Mouse (Mus musculus): ENCODE results near the gene P3h1. TPM values are rescaled to one million over a fixed set of nuclear protein-coding genes. Genes with fewer than 3 reads are reported as not detected.

The P3h1 gene
- polyA plus RNA-seq, 1 experiment from 2014 or later = 12.1 TPM

DNA sequence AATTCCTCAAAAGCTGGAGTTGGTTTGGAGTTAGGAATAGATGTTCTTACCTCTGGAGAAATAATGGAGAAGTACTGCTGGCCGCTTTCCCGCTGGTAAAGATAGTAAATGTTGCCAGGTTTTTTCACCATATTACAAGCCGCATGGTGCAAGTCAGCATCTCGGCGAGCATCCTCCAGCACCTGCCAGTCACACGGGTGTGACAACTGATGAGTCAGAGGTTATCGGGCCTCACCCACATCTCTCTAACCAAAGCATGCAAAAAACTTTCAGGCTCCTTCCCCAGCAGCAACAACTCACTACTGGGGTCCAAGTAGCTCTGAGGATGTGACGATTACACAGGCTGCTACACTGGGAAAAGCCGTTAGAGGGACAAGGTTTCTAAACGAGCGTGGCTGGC is 6.0 kb upstream of the P3h1 start:
- Histone ChIP-seq H3K27me3 (ENCODE audit: insufficient read depth, low read length) (no peaks in the 10 kb centered on the region), H3K4me3 (ENCODE audit: low read depth, low read length) (no peak overlapping the region), H3K27ac (ENCODE audit: low read depth) (no peak overlapping the region), H3K4me1 (ENCODE audit: insufficient read depth) (peaks cover 6% of the 10 kb centered on the region), H3K9ac (replicated peaks) (no peak overlapping the region), H3K36me3 (replicated peaks; ENCODE audit: insufficient read depth, low read length) (peaks cover 20% of the 10 kb centered on the region; the same call in 1 of the 2 replicates), H3K9me3 (ENCODE audit: low read length) (no peaks in the 10 kb centered on the region), H3K4me2 (ENCODE audit: low read depth, low read length) (no peak overlapping the region)
- 89% methylated on average over 11 of the region's 11 CpGs for WGBS (ENCODE audit: insufficient replicate concordance)
- DNase-seq (no peak), ATAC-seq (no peak)
- TF ChIP-seq EP300 (IDR thresholded peaks at IDR 0.05; ENCODE audit: low read depth) = no peak
- no peak for TF ChIP-seq CTCF (IDR thresholded peaks at IDR 0.05; ENCODE audit: low read depth)

DNA sequence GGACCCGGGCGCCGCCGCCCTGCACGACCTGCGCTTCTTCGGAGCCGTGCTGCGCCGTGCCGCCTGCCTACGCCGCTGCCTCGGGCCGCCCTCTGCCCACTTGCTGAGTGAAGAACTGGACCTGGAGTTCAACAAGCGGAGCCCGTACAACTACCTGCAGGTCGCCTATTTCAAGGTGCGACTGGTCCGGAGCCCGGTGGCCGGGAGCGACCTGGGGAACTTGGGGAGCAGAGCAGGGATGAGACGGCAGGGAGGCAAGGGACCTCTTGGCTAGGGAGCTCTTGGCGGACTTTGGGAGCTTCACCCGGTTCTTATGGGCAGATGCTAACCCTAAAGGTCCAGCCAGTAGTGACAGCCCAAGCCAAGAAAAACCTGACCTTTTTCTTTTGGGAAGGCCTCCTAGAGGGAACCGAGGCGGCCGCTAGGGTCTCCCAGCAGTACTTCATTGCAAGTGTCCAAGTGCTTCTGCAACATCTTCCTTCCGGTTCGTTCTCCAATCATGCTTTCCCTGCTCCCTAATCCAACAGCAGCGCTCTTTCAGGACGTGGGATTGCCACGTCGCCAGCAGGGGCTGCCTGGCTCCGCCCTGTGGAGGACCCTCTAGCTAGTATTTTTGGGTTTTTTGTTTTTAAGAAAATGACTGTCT is 664 bp downstream of the P3h1 start:
- DNase-seq (peak; percentile 57), ATAC-seq (peak; percentile 42)
- peak overlapping the region; percentile 97 for H3K4me2 ChIP-seq (ENCODE audit: low read depth, low read length)
- peak overlapping the region; percentile 42 for H3K27ac ChIP-seq (ENCODE audit: low read depth)
- peak overlapping the region; percentile 87 for H3K4me3 ChIP-seq (ENCODE audit: low read depth, low read length)
- H3K36me3 ChIP-seq (replicated peaks; ENCODE audit: insufficient read depth, low read length) = 0 out of 2 replicates have a peak, but pooled peaks cover 3% of the 10 kb centered on the region
- WGBS (ENCODE audit: insufficient replicate concordance) = under 1% methylated on average over 35 of the region's 36 CpGs
- peaks cover 11% of the 10 kb centered on the region for H3K4me1 ChIP-seq (ENCODE audit: insufficient read depth)
- H3K9me3 ChIP-seq (ENCODE audit: low read length) = no peaks in the 10 kb centered on the region
- peak overlapping the region; percentile 76 for H3K9ac ChIP-seq (replicated peaks)
- TF ChIP-seq CTCF (IDR thresholded peaks at IDR 0.05; ENCODE audit: low read depth) = peak; percentile 31; the same call in 1 of the 2 replicates
- no peak for TF ChIP-seq EP300 (IDR thresholded peaks at IDR 0.05; ENCODE audit: low read depth)
- no peaks in the 10 kb centered on the region for H3K27me3 ChIP-seq (ENCODE audit: insufficient read depth, low read length)

DNA sequence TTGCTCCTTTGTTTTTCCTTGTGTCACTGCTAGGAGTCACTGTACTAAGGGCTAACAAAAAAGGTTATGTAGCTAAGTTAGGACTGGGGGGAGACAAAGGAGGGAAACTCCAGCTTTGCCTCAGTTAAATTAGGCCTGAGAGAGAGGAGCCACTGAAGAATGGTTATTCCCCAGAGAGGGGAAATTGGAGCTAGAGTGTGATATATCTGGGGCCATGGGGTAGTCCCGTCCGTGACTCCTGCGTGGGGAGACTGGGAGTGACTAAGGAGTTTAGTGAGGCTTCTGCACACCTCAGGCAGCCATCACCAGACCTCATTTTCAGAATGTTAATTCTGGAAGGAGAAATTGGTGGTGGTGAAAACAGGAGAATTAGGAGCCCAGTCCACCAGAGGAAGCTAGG is 1.6 kb downstream of the P3h1 start:
- peak overlapping the region; percentile 97; the same call in 1 of the 2 replicates for H3K4me2 ChIP-seq (ENCODE audit: low read depth, low read length)
- no peak for ATAC-seq
- no peaks in the 10 kb centered on the region for H3K9me3 ChIP-seq (ENCODE audit: low read length)
- H3K27ac ChIP-seq (ENCODE audit: low read depth) = no peak overlapping the region
- TF ChIP-seq EP300 (IDR thresholded peaks at IDR 0.05; ENCODE audit: low read depth) = no peak
- TF ChIP-seq CTCF (IDR thresholded peaks at IDR 0.05; ENCODE audit: low read depth) = no peak
- peak overlapping the region; percentile 76 for H3K9ac ChIP-seq (replicated peaks)
- H3K27me3 ChIP-seq (ENCODE audit: insufficient read depth, low read length) = no peaks in the 10 kb centered on the region
- peaks cover 11% of the 10 kb centered on the region for H3K4me1 ChIP-seq (ENCODE audit: insufficient read depth)
- no peak for DNase-seq
- 0 out of 2 replicates have a peak, but pooled peaks cover 3% of the 10 kb centered on the region for H3K36me3 ChIP-seq (replicated peaks; ENCODE audit: insufficient read depth, low read length)
- 70% methylated on average over 3 of the region's 3 CpGs for WGBS (ENCODE audit: insufficient replicate concordance)
- H3K4me3 ChIP-seq (ENCODE audit: low read depth, low read length) = peak overlapping the region; percentile 87; the same call in 1 of the 2 replicates

DNA sequence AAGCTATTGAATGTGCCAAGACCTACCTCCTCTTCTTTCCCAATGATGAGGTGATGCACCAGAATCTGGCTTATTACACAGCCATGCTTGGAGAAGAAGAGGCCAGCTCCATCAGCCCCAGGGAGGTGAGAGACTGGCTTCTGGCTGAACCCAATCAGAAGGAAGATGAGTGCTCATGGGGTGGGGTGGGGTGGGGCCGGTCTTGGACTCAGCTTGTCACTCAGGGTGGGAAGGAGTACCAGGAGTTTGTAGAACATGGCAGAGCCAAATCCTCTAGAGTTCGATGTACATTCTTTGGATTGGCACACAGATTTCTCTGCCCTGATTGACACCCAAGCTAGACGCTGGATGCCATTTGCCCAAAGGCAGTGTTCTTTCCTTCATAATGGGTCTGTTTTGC is 5.9 kb downstream of the P3h1 start:
- H3K27ac ChIP-seq (ENCODE audit: low read depth) = no peak overlapping the region
- no peak for TF ChIP-seq CTCF (IDR thresholded peaks at IDR 0.05; ENCODE audit: low read depth)
- TF ChIP-seq EP300 (IDR thresholded peaks at IDR 0.05; ENCODE audit: low read depth) = no peak
- peaks cover 7% of the 10 kb centered on the region for H3K4me1 ChIP-seq (ENCODE audit: insufficient read depth)
- no peak overlapping the region for H3K9ac ChIP-seq (replicated peaks)
- peak overlapping the region; percentile 51 for H3K4me2 ChIP-seq (ENCODE audit: low read depth, low read length)
- no peaks in the 10 kb centered on the region for H3K27me3 ChIP-seq (ENCODE audit: insufficient read depth, low read length)
- no peak overlapping the region for H3K4me3 ChIP-seq (ENCODE audit: low read depth, low read length)
- 0 out of 2 replicates have a peak, but pooled peaks cover 3% of the 10 kb centered on the region for H3K36me3 ChIP-seq (replicated peaks; ENCODE audit: insufficient read depth, low read length)
- DNase-seq (no peak), ATAC-seq (0 out of 2 replicates have a peak, but pooled peaks have one; percentile 40)
- H3K9me3 ChIP-seq (ENCODE audit: low read length) = no peaks in the 10 kb centered on the region
- 51% methylated on average over 3 of the region's 3 CpGs for WGBS (ENCODE audit: insufficient replicate concordance)

DNA sequence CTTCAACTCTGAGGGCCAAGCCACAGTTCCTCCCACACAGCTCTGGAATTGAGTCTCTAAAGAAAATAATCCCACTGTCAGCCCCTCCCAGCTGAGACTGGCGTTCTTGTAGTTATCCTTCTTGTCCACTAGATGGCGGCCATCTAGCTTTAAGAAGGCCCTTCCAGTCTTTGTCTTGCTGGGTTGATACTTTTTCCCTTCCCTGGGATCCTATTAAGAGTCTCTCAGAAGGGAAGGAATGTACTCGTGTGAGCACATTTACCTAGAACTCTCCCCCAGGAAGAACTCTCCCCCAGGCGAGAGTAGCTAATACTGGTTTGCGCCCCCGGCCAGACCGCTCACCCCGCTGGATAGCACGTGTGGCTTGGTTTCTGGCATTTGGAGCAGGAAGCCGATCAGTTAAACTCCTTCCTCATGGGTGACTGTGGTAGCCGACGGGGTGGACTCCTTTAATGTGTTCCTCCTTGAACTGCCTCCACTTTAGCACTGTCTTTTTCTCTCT is 6.5 kb downstream of the P3h1 start:
- H3K4me1 ChIP-seq (ENCODE audit: insufficient read depth) = peaks cover 4% of the 10 kb centered on the region
- no peak overlapping the region for H3K27ac ChIP-seq (ENCODE audit: low read depth)
- H3K27me3 ChIP-seq (ENCODE audit: insufficient read depth, low read length) = no peaks in the 10 kb centered on the region
- no peak overlapping the region for H3K9ac ChIP-seq (replicated peaks)
- peak; percentile 69 for ATAC-seq
- H3K4me3 ChIP-seq (ENCODE audit: low read depth, low read length) = no peak overlapping the region
- 25% methylated on average over 12 of the region's 12 CpGs for WGBS (ENCODE audit: insufficient replicate concordance)
- no peaks in the 10 kb centered on the region for H3K9me3 ChIP-seq (ENCODE audit: low read length)
- TF ChIP-seq CTCF (IDR thresholded peaks at IDR 0.05; ENCODE audit: low read depth) (peak; percentile 90), EP300 (IDR thresholded peaks at IDR 0.05; ENCODE audit: low read depth) (no peak)
- peaks cover 3% of the 10 kb centered on the region; the same call in 1 of the 2 replicates for H3K36me3 ChIP-seq (replicated peaks; ENCODE audit: insufficient read depth, low read length)
- peak overlapping the region; percentile 51 for H3K4me2 ChIP-seq (ENCODE audit: low read depth, low read length)
- DNase-seq = peak; percentile 36

DNA sequence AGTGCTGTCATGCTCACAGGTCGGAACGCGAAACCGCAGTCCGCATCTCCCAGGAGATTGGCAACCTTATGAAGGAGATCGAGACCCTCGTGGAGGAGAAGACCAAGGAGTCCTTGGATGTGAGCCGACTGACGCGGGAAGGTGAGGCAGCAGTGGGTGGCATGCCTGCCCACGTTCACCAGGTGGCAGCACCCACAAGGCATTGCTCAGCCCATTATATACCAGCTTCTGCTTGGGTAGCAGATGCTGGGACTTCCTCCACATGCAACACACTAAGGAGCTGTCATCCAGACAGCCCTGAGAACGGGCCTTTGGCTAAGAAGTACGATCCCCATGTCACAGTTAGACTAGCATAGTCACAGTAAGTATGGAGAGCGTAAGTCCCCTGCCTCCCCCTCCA is 8.9 kb downstream of the P3h1 start:
- TF ChIP-seq EP300 (IDR thresholded peaks at IDR 0.05; ENCODE audit: low read depth) (no peak), CTCF (IDR thresholded peaks at IDR 0.05; ENCODE audit: low read depth) (peak; percentile 61)

More for the DNA sequence above, 8.9 kb downstream of the P3h1 start:
- ATAC-seq (no peak), DNase-seq (no peak)
- Histone ChIP-seq H3K4me3 (ENCODE audit: low read depth, low read length) (no peak overlapping the region), H3K9me3 (ENCODE audit: low read length) (no peaks in the 10 kb centered on the region), H3K9ac (replicated peaks) (no peak overlapping the region), H3K4me2 (ENCODE audit: low read depth, low read length) (no peak overlapping the region), H3K4me1 (ENCODE audit: insufficient read depth) (no peaks in the 10 kb centered on the region), H3K27ac (ENCODE audit: low read depth) (no peak overlapping the region), H3K27me3 (ENCODE audit: insufficient read depth, low read length) (no peaks in the 10 kb centered on the region), H3K36me3 (replicated peaks; ENCODE audit: insufficient read depth, low read length) (peaks cover 8% of the 10 kb centered on the region)
- whole genome bisulfite sequencing (ENCODE audit: insufficient replicate concordance) = 84% methylated on average over 14 of the region's 14 CpGs

Measured in liver, postnatal 0 days (tissue).